In genomic region chrX:94366029-94366428, GRCm38 (mm10) we compare ENCODE assay signal across 9 mouse cellular contexts. TPM values are rescaled to one million over a fixed set of nuclear protein-coding genes. Genes with fewer than 3 reads are reported as not detected.
DNase-seq lines count a peak whose midpoint lies in the region; ATAC-seq and TF ChIP-seq lines count a peak whose summit lies in the region.
"Had no signal": no experiment of that assay in that cellular context is flagged by ENCODE, and none has a peak within 500 bp of the region (broad histone marks: within the 10 kb centered on the region; RNA-seq: fewer than 3 reads in every experiment).

No protein-coding gene starts in this region.

- peaks cover 21% of the 10 kb centered on the region for H3K27me3 ChIP-seq in E14TG2a.4 (ENCODE audit: insufficient read depth, low read length)
- H3K27me3 ChIP-seq in limb, embryonic 15.5 days = peaks cover 44% of the 10 kb centered on the region
- H3K27me3 ChIP-seq in neural tube, embryonic 12.5 days (replicated peaks) = peaks cover 31% of the 10 kb centered on the region

- peak overlapping the region; percentile 52 for H3K4me2 ChIP-seq in limb, embryonic 15.5 days
- peak overlapping the region; percentile 49 for H3K4me2 ChIP-seq in neural tube, embryonic 12.5 days (replicated peaks)

- no peaks in the 10 kb centered on the region for H3K36me3 ChIP-seq in E14TG2a.4 (ENCODE audit: insufficient read depth, low read length)
- no peaks in the 10 kb centered on the region for H3K36me3 ChIP-seq in limb, embryonic 15.5 days
- no peaks in the 10 kb centered on the region for H3K36me3 ChIP-seq in neural tube, embryonic 12.5 days

- peak; percentile 22 for DNase-seq in cerebellum, adult 11-12 months
- peak; percentile 6 for DNase-seq in hindlimb bud, embryonic 11.5 days (ENCODE audit: extremely low spot score, low read depth, low spot score)
- no peak for DNase-seq in gastrocnemius, postnatal 14 days

- 0 out of 2 replicates have a peak, but pooled peaks cover 7% of the 10 kb centered on the region for H3K4me1 ChIP-seq in E14TG2a.4 (replicated peaks; ENCODE audit: low read depth, low read length)
- no peaks in the 10 kb centered on the region for H3K4me1 ChIP-seq in embryonic fibroblast, embryonic 13.5 days (ENCODE audit: control insufficient read depth, insufficient read depth, low read length)
- no peaks in the 10 kb centered on the region for H3K4me1 ChIP-seq in limb, embryonic 15.5 days
- no peaks in the 10 kb centered on the region for H3K4me1 ChIP-seq in neural tube, embryonic 12.5 days

- peak overlapping the region; percentile 39 for H3K4me3 ChIP-seq in E14TG2a.4 (replicated peaks; ENCODE audit: low read length)
- H3K4me3 ChIP-seq in embryonic fibroblast, embryonic 13.5 days (ENCODE audit: insufficient read depth, low read length) = 0 out of 2 replicates have a peak overlapping the region, but pooled peaks have one; percentile 6
- peak overlapping the region; percentile 59 for H3K4me3 ChIP-seq in limb, embryonic 15.5 days
- peak overlapping the region; percentile 13; the same call in 1 of the 2 replicates for H3K4me3 ChIP-seq in neural tube, embryonic 12.5 days

- no peaks in the 10 kb centered on the region for H3K9me3 ChIP-seq in E14TG2a.4 (ENCODE audit: low read length)
- H3K9me3 ChIP-seq in limb, embryonic 15.5 days = no peaks in the 10 kb centered on the region
- no peaks in the 10 kb centered on the region for H3K9me3 ChIP-seq in neural tube, embryonic 12.5 days

- 17% methylated on average over 15 of the region's 16 CpGs for WGBS in limb, embryonic 15.5 days
- WGBS in neural tube, embryonic 12.5 days = 27% methylated on average over 16 of the region's 16 CpGs

- no peak for ATAC-seq in cerebellum, adult (ENCODE audit: insufficient number of reproducible peaks, low FRiP score, low TSS enrichment)
- ATAC-seq in limb, embryonic 15.5 days (ENCODE audit: insufficient number of reproducible peaks, low FRiP score, low TSS enrichment, low read depth) = no peak
- no peak for ATAC-seq in neural tube, embryonic 12.5 days (ENCODE audit: low FRiP score, low read depth)

- TF ChIP-seq CTCF in E14TG2a.4 (conservative IDR thresholded peaks at IDR 0.05; ENCODE audit: low read length) = no peak
- TF ChIP-seq CTCF in embryonic fibroblast, embryonic 13.5 days (IDR thresholded peaks at IDR 0.05; ENCODE audit: borderline replicate concordance, insufficient read depth, low read length) = no peak

- no peak overlapping the region for H3K9ac ChIP-seq in limb, embryonic 15.5 days
- no peak overlapping the region for H3K9ac ChIP-seq in neural tube, embryonic 12.5 days

- no peak overlapping the region for H3K27ac ChIP-seq in embryonic fibroblast, embryonic 13.5 days (ENCODE audit: insufficient read depth, low read length)
- no peak overlapping the region for H3K27ac ChIP-seq in limb, embryonic 15.5 days
- H3K27ac ChIP-seq in neural tube, embryonic 12.5 days = no peak overlapping the region

- intact Hi-C loops in gastrocnemius, postnatal 14 days (cut with DNase I; ENCODE audit: low total_unique reads) = no loop called here

- no peak for TF ChIP-seq POLR2A in embryonic fibroblast, embryonic 13.5 days (IDR thresholded peaks at IDR 0.05; ENCODE audit: low read depth, low read length)

RNA-seq across cellular contexts. Expression of gene Fam90a1b, which starts 0.5 kb away (rescaled TPM):
- not detected in 2 replicates for polyA plus RNA-seq in embryonic fibroblast, embryonic 13.5 days (2011; ENCODE audit: insufficient read length, low read depth, missing spikeins)
- 0.08 TPM in 1 of 2 replicates, not detected in the other for polyA plus RNA-seq in limb, embryonic 15.5 days (2015; fragmentation: Nextera tagmentation; extraction: Ambion mirVana)
- not detected in 2 replicates for polyA plus RNA-seq in neural tube, embryonic 12.5 days (2016; fragmentation: Nextera tagmentation; extraction: Ambion mirVana)
- not detected for total RNA-seq in gastrocnemius, postnatal 14 days (2021)
- polyA plus RNA-seq: C2C12 had no signal

RNA-seq across cellular contexts. Expression of gene Apoo, which starts 0.9 kb away (rescaled TPM):
- 22.1 and 24.2 TPM in 2 replicates for polyA plus RNA-seq in embryonic fibroblast, embryonic 13.5 days (2011; ENCODE audit: insufficient read length, low read depth, missing spikeins)
- 68.3 and 69.6 TPM in 2 replicates for polyA plus RNA-seq in limb, embryonic 15.5 days (2015; fragmentation: Nextera tagmentation; extraction: Ambion mirVana)
- 121 and 122 TPM in 2 replicates for polyA plus RNA-seq in neural tube, embryonic 12.5 days (2016; fragmentation: Nextera tagmentation; extraction: Ambion mirVana)
- total RNA-seq in gastrocnemius, postnatal 14 days (2021) = 100 to 1,000 TPM; 141 to 203 TPM

Comparison
In these comparisons a context has a peak if more than half of its experiments do, and no peak if none do; other contexts are left out.
1. H3K4me3 ChIP-seq: peak in every context shown above with its lines; median percentile 59 in limb, embryonic 15.5 days; 39 in E14TG2a.4; 13 in neural tube, embryonic 12.5 days; 6 in embryonic fibroblast, embryonic 13.5 days.